Mouse (Mus musculus) Patski (cell line): ENCODE results near the gene Egr4. TPM values are rescaled to one million over a fixed set of nuclear protein-coding genes. Genes with fewer than 3 reads are reported as not detected.
A peak's percentile ranks its signal among the peaks of the same experiment; 100 is the strongest.

Experiments
- ATAC-seq: fragments of 100-300 bp; one replicate; pipeline ENCODE4 v1.8.0; 2021
- CTCF ChIA-PET: fragments of 350-600 bp; sonication (Branson Sonifier 250); formaldehyde crosslinking; loops from one replicate; lab custom pipeline; 2022; ENCODE audit warnings: inconsistent platforms; lab: Charles Lee
- POLR2A ChIA-PET: fragments of 350-600 bp; sonication (Branson Sonifier 250); formaldehyde crosslinking; loops from one replicate; lab custom pipeline; 2022; ENCODE audit warnings: antibody characterized with exemption, inconsistent platforms; lab: Charles Lee
- DNase-seq: peaks from one replicate; pipeline ENCODE4 v3.0.0-alpha.2; 2011; ENCODE audit warnings: low read depth, low spot score
- H3K27me3 ChIP-seq: fragments of 371-371 bp; one replicate; pipeline ENCODE4 v1.5.1; 2021
- CTCF ChIP-seq: fragments of 100-300 bp; IDR thresholded peaks from one replicate; pipeline ENCODE4 v1.5.1; 2021
- in situ Hi-C: fragments of 300-500 bp; cut with MboI; formaldehyde crosslinking; loops from 3 replicates; pipeline ENCODE4 v1.11.1; 2018; ENCODE audit warnings: low pct_unique_long_range_greater_than_20kb, mixed read lengths
- polyA plus RNA-seq: library from polyadenylated mRNA; unstranded; gene quantifications from one replicate; pipeline ENCODE4 v1.2.3, GENCODE M21; 2021

Egr4 gene
- polyA plus RNA-seq, 1 experiment from 2014 or later, result not detected

DNA sequence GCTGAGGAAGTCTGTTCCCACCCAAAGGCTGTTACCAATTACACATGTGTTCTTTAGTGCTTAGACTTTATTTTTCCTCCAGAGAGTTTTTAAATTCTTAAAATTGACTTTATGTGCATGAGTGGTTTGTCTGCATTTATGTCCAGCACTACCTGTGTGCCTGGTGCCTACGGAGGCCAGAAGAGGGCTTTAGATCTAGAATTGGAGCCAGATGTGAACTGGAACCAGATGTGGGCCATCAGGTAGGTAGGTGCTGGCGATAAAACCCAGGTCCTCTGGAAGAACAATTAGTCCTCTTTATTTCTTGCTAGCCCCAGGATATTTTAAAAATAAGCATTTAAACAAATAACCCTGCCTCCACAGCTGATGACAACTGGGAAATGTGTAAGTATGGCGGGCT is 21.8 kb downstream of the Egr4 start:
- ATAC-seq (no peak), DNase-seq (no peak)
- CTCF ChIA-PET, result no interaction called here
- H3K27me3 ChIP-seq, result peaks cover 32% of the 10 kb centered on the region
- in situ Hi-C loops, result no loop called here
- no peak for TF ChIP-seq CTCF
- POLR2A ChIA-PET, result no interaction called here

DNA sequence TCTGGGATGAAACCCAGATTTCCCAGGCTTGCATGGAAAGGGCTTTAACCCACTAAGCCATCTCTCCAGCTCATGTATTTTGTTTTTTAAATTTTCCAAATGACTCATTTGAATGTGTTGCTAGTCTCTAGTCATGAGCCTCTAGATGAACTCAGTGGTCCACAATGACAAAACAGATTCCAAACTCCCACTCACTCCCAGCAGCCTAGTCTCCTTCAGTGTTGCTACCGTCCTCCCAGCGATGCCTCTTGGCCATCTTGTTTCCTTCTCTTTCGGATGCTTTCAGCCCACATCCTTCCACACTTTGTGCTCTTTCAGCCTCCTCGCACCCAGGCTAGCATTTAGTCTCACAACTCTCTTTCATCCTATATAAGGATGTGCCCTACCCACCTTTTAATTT is 23.1 kb downstream of the Egr4 start:
- ChIA-PET CTCF (interaction anchor here (1.3 kb wide), 1 partner anchor 11 kb away, joined by 3 read pairs; no protein-coding TSS in a partner anchor), POLR2A (no interaction called here)
- H3K27me3 ChIP-seq, result peaks cover 32% of the 10 kb centered on the region
- DNase-seq (no peak), ATAC-seq (no peak)
- in situ Hi-C loops, result no loop called here
- TF ChIP-seq CTCF, result no peak

DNA sequence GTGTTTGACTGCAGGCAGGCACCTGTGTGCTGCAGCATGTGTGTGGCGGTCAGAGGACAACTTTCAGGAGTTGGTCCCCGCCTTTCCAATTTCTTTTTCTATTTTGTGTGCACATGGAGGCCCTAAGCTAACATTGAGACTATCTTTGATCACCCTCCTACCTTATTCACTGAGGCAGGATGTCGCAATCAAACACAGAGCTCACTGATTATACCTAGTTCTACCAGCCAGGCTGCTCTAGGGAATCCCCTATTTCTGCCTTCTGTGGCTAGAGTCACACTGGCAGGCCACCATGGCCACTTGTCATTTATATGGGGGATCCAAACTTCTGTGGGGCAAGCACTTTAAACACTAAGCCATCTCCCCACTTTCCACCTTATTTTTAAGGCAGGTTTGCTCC is 23.7 kb downstream of the Egr4 start:
- in situ Hi-C loops, result no loop called here
- ChIA-PET POLR2A (no interaction called here), CTCF (interaction anchor here (1.3 kb wide), 1 partner anchor 10 kb away, joined by 3 read pairs; no protein-coding TSS in a partner anchor)
- no peak for DNase-seq
- H3K27me3 ChIP-seq, result peaks cover 33% of the 10 kb centered on the region
- no peak for TF ChIP-seq CTCF
- no peak for ATAC-seq

DNA sequence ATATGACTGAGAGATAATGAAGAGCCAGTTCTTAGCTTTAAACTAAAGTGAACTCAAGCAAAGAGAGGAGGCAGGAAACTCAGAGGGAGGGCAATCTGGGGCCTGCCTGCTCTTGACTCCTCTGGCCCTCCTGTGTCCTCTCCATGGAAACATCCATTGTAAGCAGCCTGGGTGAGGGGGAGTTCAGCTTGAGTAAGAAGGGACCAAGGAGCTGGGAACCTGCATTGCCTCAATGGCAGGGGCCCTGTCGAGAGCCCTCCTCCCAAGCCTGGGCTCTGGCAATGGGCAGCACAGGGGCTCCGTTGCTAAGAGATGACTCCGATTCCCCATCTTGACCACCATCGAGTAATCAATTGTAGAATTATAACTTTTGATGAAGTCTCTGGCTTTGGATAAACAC is 24.9 kb downstream of the Egr4 start:
- ChIA-PET POLR2A (interaction anchor here (0.9 kb wide), 1 partner anchor 17 kb away, joined by 3 read pairs; no protein-coding TSS in a partner anchor), CTCF (no interaction called here)
- ATAC-seq, result no peak
- no peak for TF ChIP-seq CTCF
- H3K27me3 ChIP-seq, result peaks cover 39% of the 10 kb centered on the region
- DNase-seq, result no peak
- in situ Hi-C loops, result no loop called here

DNA sequence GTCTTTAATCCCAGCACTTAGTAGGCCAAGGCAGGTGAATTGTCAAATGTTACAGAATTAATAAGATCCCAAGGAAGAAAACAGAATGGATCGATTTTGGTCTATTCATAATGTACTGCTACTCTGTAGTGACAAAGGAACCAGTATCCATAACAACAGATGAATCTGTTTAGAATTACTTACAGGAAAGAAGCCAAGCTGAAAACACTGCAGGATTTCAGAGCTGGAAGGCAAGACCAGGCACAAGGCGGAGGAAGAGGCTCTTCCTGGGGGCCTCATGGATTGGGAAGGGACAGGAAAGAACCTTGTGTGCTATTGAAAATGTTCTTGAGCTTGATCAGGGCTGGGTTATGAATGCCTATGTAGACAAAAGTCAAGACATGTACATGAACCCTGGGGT is 27.7 kb downstream of the Egr4 start:
- no peak for TF ChIP-seq CTCF
- in situ Hi-C loops, result no loop called here
- H3K27me3 ChIP-seq, result peaks cover 43% of the 10 kb centered on the region
- ChIA-PET POLR2A (no interaction called here), CTCF (no interaction called here)
- DNase-seq (no peak), ATAC-seq (no peak)

DNA sequence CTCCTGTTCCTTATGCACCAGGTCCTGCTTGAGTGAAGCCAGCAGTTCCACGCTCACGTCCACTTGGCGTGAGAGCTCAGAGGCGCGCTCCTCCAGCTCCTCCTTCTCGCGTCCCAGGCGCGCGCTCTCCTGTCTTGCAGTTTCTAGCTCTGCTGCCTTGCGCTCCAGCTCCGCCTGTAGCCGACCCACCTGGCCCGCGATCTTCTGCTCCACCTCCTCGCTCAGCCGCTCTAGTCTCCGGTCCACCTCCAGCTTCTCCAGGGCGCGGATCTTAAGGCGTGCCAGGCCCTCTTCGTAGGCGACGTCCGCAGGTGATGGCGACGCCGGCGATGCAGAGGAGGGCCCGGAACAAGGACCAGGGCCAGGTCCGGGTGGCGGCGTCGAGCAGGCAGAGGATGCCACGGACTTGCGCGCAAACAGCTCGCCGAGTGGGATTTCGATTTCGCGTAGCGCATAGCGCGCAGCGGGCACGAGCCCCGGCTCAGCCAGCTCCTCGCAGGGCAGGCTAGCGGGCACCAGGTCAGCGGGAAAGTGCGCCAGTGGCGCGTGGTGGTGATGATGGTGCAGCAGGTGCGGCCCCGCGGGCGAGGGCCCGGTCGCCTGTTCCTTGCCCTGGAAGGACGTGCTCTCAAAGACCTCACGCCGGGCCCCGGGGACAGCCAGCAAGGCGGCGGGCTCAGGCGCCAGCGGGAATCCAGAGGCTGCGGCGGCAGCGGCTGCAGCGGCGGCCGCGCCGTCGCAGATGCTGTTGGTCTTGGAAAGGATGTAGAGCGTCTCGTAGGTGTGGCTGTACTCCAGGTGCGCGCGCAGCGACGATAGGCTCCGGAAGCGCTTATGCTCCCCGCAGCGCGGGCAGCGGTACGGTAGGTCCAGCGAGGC is 29.3 kb downstream of the Egr4 start:
- ChIA-PET CTCF (interaction anchor here (1.0 kb wide), 1 partner anchor 8 kb away, joined by 3 read pairs; no protein-coding TSS in a partner anchor), POLR2A (no interaction called here)
- no peak for DNase-seq
- no peak for ATAC-seq
- in situ Hi-C loops, result no loop called here
- TF ChIP-seq CTCF, result no peak
- H3K27me3 ChIP-seq, result peaks cover 49% of the 10 kb centered on the region

DNA sequence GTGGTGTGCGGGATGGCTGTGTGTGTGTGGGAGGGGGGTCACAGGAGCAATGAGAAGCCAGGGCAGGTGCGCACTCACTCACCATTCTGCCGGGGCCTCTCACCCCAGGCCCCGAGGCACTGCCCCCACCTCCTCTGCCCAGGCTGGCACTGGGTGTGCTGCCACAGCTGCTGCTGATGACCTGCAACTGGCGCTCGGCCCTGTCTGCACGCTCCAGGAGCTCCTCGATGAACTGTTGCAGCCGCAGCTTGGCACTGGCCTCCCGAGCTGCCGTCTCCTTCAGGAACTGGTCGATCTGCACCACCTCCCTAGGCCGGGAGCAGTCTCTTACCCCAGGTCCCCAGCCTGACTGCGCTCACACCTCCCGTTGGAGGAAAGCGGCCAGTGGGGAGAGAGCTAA is 32.7 kb downstream of the Egr4 start:
- in situ Hi-C loops, result no loop called here
- DNase-seq, result peak; percentile 44
- peak; percentile 79 for ATAC-seq
- ChIA-PET CTCF (interaction anchor here (1.6 to 2.1 kb wide), 2 partner anchors 15 to 29 kb away, joined by 5 to 6 read pairs; partner anchors contain the start of genes Cct7 and Pradc1), POLR2A (no interaction called here)
- peaks cover 45% of the 10 kb centered on the region for H3K27me3 ChIP-seq
- TF ChIP-seq CTCF, result no peak

DNA sequence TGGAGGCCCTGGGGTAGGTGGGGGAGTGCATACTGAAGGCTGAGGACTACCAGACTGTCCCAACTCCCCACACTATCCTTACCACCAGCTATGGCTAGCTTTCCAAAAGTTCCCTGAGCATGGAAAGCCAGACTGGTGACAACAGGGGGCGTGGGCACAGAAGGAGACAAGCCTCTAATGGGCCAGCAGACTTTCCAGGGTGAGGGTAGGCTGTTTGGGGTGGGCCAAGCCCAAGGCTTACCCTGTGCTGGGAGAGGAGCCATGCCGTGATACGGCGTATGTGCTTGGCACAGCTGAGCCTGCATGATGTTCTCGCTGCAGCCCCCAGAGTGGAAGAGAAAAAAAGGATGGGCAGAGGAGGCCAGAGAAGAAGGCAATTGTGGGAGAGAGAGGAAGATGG is 33.4 kb downstream of the Egr4 start:
- no peak for TF ChIP-seq CTCF
- peaks cover 38% of the 10 kb centered on the region for H3K27me3 ChIP-seq
- ATAC-seq (no peak), DNase-seq (no peak)
- in situ Hi-C loops, result no loop called here
- POLR2A ChIA-PET, result no interaction called here
- CTCF ChIA-PET, result interaction anchor here (1.3 to 2.1 kb wide), 3 partner anchors 9 to 28 kb away, joined by 3 to 6 read pairs (median 5); partner anchors contain the start of genes Cct7 and Pradc1

DNA sequence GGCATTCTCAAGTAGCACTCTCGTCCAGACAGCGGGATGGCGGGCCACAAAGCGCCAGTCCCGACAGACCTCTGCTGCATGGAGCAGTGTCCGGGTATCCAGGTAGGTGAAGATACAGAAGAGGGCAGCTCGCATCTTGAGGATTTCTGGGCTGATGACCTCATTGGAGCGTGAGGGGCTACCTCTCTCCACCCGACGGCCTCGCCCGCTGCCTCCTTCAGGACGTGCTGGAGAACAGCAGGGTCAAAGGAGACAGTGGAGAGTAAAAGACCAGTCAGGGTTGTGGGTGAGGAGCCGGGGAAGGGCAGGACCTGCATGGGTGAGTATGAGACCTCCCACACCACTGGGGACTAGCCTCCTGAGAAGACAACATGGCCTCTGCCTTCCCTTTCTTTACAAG is 35.0 kb downstream of the Egr4 start:
- ATAC-seq, result no peak
- POLR2A ChIA-PET, result no interaction called here
- in situ Hi-C loops, result no loop called here
- peaks cover 26% of the 10 kb centered on the region for H3K27me3 ChIP-seq
- no peak for TF ChIP-seq CTCF
- no peak for DNase-seq
- CTCF ChIA-PET, result no interaction called here

DNA sequence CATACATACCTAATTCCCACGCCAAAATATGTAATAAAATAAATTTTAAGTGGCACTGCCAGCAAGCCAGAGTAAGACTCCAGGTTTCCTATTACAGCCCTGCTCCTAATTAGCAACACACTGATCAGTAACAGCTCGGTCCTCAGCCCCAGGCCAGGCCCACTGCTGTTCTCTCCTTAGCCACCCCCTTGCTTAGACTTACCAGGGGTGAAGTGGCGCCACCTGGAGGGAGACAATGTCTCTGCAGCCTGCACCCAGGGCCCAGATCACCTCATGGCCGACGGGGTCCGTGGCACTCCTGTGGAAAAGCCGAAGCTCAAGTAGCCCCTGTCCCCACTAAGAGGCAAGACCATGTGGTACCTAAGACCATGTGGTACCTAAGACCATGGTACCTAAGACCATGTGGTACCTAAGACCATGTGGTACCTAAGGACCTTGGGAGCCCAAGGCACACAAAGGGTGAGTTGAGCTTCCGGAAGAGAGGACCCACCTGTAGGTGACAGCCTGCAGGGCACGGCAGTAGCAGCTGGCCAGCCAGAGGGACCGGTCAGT is 35.9 kb downstream of the Egr4 start:
- peaks cover 22% of the 10 kb centered on the region for H3K27me3 ChIP-seq
- in situ Hi-C loops, result no loop called here
- ChIA-PET CTCF (interaction anchor here (1.2 to 2.0 kb wide), 2 partner anchors 8 to 10 kb away, joined by 3 to 5 read pairs; no protein-coding TSS in a partner anchor), POLR2A (no interaction called here)
- DNase-seq (no peak), ATAC-seq (no peak)
- no peak for TF ChIP-seq CTCF

DNA sequence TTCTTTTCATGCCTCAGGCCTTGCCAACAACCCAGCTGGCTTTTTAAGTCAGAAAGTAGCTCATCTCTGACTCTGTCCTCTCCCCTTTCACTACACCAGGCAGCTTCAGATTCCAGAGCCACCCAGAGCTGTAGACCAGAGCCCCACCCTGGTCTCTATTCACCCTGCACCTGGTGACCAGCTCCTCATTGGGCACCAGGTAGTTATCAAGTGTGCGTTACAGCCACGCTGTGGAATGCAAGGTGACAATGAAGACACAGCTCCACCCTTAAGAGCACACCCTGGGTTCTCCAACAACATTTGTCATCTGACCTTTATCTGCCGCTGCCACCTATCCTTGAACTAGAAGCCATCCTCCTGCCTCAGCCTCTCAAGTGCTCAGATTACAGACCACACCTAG is 37.8 kb downstream of the Egr4 start:
- ChIA-PET POLR2A (interaction anchor here (1.0 kb wide), 1 partner anchor 46 kb away, joined by 3 read pairs; no protein-coding TSS in a partner anchor), CTCF (interaction anchor here (0.9 to 2.0 kb wide), 3 partner anchors 8 to 10 kb away, joined by 3 to 5 read pairs (median 4); no protein-coding TSS in a partner anchor)
- ATAC-seq (no peak), DNase-seq (no peak)
- H3K27me3 ChIP-seq, result peaks cover 22% of the 10 kb centered on the region
- TF ChIP-seq CTCF, result no peak
- in situ Hi-C loops, result no loop called here
